Mouse (Mus musculus) heart, postnatal 10 days (tissue): ENCODE measurements around the gene Tmsb15b1. TPM values are rescaled to one million over a fixed set of nuclear protein-coding genes. Genes with fewer than 3 reads are reported as not detected.
A peak's percentile ranks its signal among the peaks of the same experiment; 100 is the strongest.
"Not testable (repeated sequence)": the region's sequence is repeated elsewhere in the genome, so short reads cannot be mapped to it uniquely, and the experiment has no call there.

Experiments used
- DNase-seq, 2 experiments: peaks; one replicate each; pipeline ENCODE4 v3.0.0; 2021
- intact Hi-C: fragments of 180-260 bp; cut with DNase I; formaldehyde crosslinking; loops from one replicate; pipeline ENCODE4 v1.15.1; 2025
- total RNA-seq, 2 experiments: library from RNA; stranded (reverse); gene quantifications; 2 replicates each; pipeline ENCODE4 v1.2.3; 2021

Tmsb15b1 gene
- total RNA-seq = 1 to 10 TPM in 1 of 2 experiments, under 1 TPM in 1; 0.91 to 1.2 TPM

DNA sequence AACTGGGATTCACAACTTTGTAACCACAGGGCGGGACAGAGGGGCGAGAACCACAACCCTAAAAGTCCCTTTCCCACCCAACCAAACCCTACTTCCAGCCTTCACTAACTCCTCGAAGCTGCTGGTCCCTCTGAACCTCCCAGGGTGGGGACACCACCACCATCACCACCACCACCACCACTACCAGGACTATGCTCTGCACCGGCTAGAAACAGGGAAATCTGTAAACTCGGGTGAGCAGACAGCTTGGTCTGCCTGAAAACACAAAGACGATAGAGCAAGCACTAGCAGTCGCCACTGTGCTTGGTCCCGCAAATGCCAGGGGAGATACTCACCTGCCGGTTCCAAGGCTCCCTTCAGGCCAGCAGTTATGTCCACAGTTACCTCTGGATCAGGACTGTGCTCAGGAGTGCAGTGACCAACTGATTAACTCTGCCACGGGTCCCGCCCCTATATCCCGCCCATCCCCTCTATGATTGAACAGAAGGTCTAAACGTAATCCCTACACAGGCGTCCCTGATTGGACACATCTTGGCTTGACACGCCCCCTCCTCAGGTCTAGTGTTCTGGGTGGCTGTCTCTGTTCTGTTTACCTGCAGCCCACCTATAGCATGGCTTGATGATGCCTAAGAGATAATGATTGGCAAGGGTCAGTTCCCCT lies at the start of gene Tmsb15b1, which contains the start of gene Tmsb15l:
Gene Tmsb15b1 (minus strand): TSS at position 451 of the 661 bp plus-strand sequence.
Gene Tmsb15l (minus strand): TSS at position 446 of the 661 bp plus-strand sequence.
- intact Hi-C loops = loop anchor here (5.0 kb wide), 1 partner anchor 41 kb away; no protein-coding TSS in a partner anchor

DNA sequence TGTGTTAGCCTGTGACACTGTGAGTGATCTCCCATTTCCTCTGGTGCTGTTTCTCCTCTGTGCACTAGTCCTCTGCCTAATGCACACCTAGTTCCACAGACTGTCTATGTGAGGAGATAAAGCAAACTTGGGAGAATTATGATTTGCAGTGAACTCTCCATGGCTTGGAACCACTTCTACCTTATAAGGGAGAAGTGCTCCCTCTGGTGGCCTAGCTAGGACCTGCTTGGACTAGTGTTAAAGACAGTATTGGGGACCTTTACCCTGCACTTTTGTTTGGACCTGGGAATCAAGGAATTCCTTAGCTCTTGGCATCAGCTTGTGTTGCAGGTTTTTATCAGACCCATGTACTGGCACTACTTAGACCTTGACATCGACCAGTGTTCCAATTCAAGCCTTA lies 42.6 kb upstream of the Tmsb15b1 start:
- DNase-seq = peak; percentile 32 to 65
- intact Hi-C loops = loop anchor here (5.0 kb wide), 3 partner anchors 42 to 277 kb away; partner anchors contain the start of genes Morf4l2, Tmsb15b1, Tmsb15b2 and Tmsb15l

More for the DNA sequence above, at the start of gene Tmsb15b1, which contains the start of gene Tmsb15l:
- peak; percentile 6 to 45 for DNase-seq

DNA sequence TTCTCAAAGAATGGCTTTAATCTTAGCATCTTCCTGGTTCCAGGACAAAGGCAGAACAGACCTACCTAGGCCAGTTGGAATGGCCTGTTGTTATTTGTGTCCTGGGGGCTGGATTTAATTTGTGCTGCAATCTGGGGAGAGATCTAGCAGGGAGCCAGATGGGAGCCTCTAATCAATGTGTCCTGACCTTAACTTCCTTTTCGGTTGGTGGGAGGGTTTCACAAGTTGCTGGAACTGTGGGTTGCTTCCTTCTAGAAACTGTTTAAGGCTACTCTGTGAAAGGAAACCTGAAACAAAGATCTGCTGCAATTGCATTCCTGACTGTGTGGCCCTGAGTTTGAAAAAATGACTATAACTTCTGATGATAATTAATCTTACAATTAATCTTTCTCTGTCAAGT lies 41.0 kb upstream of the Tmsb15b1 start:
- DNase-seq = no peak
- intact Hi-C loops = loop anchor here (5.0 kb wide), 3 partner anchors 40 to 275 kb away; partner anchors contain the start of genes Morf4l2, Tmsb15b1, Tmsb15b2 and Tmsb15l

DNA sequence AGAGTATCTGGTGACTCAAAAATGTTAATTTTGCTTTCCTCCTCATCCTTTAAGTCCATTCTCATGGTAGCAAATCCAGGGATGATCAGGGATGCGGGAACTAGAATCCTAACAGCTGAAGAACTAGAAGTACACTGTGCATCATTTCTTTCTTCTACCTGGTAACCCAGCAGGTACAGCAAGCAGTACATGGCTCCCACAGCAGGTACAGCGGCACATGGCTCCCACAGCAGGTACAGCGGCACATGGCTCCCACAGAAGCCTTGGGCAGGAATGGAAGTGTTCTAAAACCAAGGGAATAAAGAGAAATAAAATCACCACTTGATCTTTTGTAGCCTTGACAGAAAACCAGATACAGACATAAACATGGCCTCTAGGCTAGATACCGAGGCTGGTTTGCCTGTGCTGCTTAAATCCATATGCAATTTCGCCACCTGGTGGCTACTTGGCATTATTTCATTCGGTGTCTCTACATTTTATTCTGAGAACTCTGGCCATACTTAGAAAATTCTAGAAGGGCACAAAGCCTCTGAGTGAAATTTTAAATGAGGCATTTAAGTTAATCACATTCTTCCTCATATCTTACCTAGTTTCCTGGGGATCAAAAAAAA lies 38.5 kb upstream of the Tmsb15b1 start:
- intact Hi-C loops = loop anchor here (5.0 kb wide), 3 partner anchors 38 to 273 kb away; partner anchors contain the start of genes Morf4l2, Tmsb15b1, Tmsb15b2 and Tmsb15l
- DNase-seq = peak; percentile 46 to 62

DNA sequence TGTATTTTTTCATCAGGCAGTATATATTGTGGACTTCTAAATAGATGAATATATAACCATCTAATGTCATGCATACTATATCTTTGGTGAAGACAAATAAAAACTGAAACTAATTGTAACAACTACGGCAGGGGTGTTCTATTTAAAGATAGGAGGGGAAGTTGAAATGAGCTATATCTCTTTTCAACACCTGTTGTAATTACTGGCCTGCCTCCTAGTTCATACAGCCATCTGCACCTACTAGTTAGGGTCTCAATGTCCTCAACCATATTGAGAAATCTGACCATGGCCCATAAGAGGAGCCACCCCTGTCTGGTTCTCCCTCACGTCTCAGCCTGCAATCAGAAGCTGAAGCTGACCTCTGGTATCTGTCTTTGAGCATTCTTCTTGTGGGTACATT lies 19.6 kb upstream of the Tmsb15b1 start:
- intact Hi-C loops = no loop called here
- DNase-seq = no peak

DNA sequence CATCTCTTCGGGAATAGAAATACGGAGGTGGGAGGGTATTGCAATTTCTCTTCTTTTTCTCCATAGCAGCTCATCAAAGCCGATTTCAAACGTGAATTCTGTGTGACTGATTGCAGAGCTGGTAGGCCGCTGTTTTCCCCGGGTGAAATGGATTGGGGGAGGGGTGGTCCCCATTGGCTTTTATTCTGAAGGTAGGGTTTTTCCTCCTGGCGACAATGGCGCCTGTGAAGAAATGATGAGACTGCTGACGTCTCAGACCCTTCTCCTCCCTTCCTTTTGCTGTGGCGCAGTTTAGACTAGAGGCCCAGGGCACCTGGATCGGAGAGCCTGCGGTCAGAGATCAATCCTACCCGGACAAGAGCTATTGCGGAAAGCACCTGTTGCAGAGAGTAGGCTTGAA lies 17.0 kb upstream of the Tmsb15b1 start:
- DNase-seq = no peak
- intact Hi-C loops = no loop called here

DNA sequence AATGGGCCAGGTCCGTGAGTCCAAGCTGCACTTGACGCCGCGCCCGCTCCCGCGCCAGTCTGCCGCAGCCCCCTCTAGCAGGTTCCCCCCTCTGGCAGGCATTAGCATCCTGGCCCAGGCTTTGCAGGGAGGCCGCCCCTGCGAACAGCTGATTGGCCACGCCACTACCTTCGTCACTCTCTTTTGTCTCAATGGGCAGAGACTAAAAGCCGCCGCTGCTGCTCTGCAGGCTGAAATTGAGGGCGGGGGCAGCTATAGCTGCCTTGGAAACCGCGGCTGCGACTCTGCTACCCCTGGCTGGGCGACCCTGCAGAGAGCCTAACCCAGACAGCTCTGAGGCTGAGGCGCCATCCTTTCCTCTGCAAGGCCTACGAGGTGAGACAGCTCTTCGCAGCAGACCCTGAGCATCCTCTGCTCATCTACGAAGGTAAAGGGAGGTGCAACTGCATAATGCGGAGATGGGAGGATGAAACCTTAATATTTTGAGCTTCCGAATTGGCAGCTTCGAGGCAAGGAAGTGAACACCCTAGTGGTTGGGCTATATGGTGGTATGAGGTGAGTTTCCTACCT lies 16.4 kb upstream of the Tmsb15b1 start, which contains the start of gene Zcchc18:
Gene Zcchc18 (plus strand): TSS at position 178 of the 570 bp plus-strand sequence.
- peak; percentile 41 to 43 for DNase-seq
- intact Hi-C loops = no loop called here

DNA sequence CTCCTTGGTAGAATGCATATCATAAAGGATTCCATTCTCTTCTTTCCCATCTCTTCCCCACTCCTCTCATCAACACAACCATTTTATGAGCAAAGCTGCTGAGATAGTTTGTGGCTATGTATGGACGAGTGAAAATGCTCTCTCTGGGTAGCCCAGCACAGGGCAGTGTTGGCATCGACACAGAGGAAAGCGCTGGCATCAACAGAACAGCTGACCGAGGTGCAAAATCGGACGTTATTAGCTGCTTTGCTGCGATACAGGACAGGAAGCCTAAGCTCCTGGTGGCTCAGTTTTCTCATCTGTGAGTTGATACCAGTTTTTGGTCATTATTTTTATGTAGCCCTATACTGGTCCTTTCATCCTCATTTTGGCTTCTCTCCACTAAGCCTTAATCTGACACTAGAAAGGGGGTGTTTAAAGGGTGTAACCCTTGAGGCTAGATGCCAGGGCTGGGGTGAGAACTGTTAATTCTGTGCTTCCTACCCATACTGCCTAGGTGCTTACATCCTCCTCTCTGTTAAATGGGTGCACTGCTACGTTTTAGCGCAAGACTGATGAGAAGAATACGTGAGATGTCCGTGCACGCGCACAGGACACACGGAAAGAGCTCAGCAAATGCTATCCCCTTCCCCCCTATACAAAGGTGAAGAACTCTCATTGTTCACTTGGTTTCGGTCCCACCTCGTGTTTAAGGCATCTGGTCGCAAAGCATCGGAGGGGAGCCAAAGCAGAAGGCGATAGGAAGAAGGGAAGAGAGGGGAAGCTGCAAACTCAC lies 15.7 kb upstream of the Tmsb15b1 start:
- intact Hi-C loops = no loop called here
- DNase-seq = no peak

DNA sequence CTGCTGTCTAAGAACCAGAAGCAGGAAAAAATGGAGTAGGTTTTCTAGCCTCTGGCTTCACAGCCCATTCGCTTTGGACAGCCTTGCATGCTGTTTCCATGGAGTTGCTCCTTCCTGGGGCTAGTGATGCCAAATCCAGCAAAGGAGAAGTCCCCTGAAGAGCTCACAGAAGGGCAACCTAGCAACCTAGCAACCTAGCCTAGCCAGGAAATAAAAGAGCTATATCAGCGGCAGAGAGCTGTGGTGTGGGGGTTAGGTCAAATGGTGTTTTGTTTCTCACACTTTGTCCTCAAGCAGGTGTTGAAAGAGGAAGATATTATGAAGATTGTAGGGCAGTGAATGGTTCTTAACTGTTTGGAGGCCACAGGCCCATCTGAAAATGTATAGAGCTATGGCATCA lies 14.6 kb upstream of the Tmsb15b1 start:
- intact Hi-C loops = no loop called here
- no peak for DNase-seq

DNA sequence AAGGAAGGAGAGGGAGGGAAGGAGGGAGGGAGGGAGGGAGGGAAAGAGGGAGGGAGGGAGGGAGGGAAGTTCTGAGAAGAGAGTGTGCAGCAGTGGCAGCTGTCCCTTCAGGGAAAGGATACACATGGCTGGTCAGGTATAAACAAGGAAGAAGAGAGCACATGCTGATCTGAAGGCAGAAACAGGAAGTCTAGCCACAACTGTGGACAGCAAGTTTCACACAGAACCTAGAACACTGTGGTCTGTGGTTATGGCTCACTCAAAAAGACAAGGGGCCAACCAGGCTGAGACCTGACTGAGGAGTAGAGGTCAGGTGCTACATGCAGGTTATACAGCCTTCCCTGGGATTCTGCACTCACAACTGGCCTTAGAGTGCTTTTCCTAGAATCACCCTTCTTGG lies 9.4 kb upstream of the Tmsb15b1 start:
- intact Hi-C loops = no loop called here
- no peak for DNase-seq

DNA sequence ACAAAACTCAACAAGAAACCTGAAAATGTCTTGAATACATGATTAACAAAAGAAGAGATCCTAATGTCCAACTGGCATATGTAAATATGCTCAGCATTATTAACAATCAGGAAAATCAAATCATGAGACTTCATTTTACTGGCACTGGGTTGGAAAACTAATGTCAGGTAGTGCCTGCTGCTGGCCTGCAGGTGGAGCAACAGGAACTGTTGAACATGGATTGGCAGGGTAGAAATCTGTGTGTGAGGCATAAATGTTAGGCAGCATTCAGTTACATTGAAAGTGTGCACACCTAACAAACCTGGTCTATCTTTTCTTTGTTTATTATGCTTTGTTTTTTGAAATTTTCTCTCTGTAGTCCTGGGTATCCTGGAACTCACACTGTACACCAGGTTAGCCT lies 1.9 kb upstream of the Tmsb15b1 start:
- no peak for DNase-seq
- intact Hi-C loops = loop anchor here (5.0 kb wide), 1 partner anchor 39 kb away; no protein-coding TSS in a partner anchor

DNA sequence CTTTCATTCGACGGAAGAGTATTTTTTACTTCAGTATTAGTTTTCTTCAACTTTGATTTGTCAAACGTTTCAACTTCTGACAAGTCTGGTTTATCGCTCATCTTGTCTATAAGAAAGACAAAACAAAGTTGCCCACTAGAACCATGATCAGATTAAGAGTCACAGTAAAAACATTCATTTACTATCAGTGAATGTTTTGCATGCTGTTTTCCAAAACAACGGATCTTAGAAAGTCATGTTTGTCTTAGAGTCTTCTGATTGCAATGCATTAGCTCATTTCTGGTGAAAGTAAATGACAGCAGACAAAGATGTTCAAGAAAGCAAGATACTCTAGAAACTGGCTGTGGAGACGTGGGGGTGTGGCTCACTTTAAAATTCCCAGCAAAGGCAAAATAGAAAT lies 1.3 kb downstream of the Tmsb15b1 start, which contains the start of gene Tmsb15b2:
Gene Tmsb15b2 (minus strand): TSS at position 101 of the 400 bp plus-strand sequence.
- not testable (repeated sequence) for DNase-seq
- intact Hi-C loops = loop anchor here (5.0 kb wide), 1 partner anchor 42 kb away; no protein-coding TSS in a partner anchor

DNA sequence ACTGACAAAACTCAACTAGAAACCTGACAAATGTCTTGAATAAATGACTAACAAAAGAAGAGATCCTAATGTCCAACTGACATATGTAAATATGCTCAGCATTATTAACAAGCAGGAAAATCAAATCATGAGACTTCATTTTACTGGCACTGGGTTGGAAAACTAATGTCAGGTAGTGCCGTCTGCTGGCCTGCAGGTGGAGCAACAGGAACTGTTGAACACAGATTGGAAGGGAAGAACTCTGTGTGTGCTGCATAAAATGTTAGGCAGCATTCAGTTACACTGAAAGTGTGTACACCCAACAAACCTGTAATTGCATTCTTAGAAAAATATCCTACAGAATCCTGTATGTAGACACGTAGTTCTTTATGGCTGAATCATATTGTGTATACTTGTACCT lies 17.0 kb downstream of the Tmsb15b1 start:
- DNase-seq = peak; percentile 3 to 6
- intact Hi-C loops = loop anchor here (5.0 kb wide), 1 partner anchor 58 kb away; no protein-coding TSS in a partner anchor

DNA sequence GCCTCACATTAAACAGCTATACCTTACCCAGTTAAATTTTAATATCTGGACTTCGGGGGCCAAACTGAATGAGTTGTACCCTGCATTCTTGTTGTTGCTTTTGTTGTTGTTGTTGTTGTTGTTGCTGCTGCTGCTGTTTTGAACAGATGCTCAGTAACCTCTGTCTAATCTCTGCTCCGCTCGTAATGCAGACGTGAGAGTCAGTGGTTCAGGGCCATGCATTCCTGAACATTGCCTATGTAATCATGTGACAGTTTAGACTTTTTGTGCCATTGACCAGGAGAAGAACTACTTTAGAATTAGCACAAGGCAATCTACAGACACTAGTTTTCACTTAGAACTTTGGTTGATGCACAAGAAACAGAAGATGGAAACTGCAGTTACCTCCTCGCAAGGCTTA lies 18.4 kb downstream of the Tmsb15b1 start:
- DNase-seq, intact Hi-C loops: not testable (repeated sequence)

DNA sequence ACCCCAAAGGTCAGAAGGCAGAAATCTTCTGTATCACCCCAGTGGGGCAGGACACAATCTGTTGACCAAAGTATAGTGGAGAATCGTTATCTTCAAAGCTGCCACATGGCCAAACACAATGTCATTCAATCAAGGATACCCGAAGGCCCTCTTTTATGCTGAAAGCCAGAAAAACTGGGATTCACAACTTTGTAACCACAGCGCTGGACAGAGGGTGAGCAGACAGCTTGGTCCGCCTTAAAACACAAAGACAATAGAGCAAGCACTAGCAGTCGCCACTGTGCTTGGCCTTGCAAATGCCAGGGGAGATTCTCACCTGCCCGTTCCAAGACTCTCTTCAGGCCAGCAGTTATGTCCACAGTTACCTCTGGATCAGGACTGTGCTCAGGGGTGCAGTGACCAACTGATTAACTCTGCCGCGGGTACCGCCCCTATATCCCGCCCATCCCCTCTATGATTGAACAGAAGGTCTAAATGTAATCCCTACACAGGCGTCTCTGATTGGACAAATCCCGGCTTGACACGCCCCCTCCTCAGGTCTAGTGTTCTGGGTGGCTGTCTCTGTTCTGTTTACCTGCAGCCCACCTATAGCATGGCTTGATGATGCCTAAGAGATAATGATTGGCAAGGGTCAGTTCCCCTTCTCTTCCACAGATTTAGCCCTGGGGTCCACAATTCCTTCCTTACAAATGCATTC lies 18.9 kb downstream of the Tmsb15b1 start:
- peak; percentile 2 to 54 for DNase-seq
- intact Hi-C loops = not testable (repeated sequence)

DNA sequence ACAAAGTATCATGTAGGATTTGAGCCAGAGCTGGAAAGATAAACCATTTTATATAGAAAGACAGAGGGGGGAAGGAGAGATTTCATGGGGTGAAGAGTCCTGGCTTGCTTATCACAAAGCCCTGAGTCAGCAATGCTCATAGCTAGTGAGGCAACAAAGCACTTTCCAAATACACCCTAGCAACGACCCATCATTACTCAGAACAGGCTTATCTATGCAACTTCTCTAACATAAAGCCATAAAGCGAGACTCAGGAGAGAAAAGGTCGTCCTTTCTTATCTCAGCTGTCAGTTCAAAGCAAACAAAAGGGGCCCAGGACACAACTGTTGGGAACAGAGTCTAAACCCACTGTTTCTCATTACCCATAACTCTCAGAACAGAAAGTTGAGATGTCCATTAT lies 38.7 kb downstream of the Tmsb15b1 start:
- no peak for DNase-seq
- intact Hi-C loops = no loop called here

DNA sequence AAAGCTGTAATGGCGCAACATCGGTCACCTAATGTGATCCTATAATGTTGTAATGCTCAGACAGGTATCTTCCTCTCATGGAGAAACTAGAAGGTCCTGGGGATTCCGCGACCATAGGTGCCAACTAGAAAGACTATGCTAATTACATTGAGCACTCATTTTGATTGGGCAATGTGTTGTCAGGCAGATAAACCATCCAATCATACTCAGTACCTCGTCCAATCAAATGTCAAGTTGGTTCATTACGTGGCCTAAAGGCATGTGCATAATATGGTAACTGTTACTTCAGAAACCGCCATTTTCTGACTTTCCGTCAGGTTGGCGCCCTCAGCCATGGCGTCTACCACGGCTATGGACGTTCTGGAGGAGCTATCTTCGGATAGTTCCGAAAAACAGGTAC lies 49.6 kb downstream of the Tmsb15b1 start, which contains the start of gene H2bfm:
Gene H2bfm (plus strand): TSS at position 295 of the 400 bp plus-strand sequence.
- intact Hi-C loops = no loop called here
- DNase-seq = no peak

DNA sequence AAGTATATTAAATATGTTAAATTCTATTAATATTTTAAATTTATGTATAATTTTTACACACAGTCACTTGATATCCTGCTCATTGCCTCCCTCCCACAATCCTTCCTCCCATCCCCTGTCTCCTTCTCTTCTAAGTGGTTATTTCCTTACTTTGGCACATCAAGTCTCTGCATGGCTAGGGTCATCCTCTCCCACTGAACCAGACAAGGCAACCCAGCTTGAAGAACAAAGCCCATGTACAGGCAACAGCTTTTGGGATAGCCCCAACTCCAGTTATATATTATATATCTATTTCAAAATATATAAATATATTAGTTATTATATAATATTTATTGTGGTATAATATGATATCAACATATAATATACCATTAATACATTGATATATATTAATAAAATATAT lies 50.8 kb downstream of the Tmsb15b1 start:
- no peak for DNase-seq
- intact Hi-C loops = no loop called here
